Mouse (Mus musculus): ENCODE data around the gene Fam193b.

Gene Fam193b

DNA sequence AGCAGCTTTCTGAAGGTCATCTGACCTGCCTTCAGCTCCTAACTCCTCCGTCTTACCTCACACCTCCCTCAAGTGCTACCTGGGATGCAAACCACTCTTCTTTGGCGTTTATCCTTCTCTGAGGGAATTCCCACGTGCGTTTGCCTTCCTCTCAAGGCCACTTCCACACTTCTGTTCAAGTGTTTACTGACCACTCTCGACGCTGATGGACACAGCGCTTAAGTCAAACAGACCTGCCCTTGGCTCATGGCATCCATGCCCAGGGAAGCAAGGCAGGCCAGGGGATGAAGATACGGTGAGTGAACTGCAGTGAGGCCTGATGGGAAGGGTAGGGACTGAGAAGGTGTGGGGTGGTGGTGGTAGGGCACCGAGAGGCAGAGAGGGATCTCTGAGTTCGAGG, 70.3 kb downstream of the Fam193b start:
- DNase-seq (ENCODE audit: low read depth, low spot score), result no peak

DNA sequence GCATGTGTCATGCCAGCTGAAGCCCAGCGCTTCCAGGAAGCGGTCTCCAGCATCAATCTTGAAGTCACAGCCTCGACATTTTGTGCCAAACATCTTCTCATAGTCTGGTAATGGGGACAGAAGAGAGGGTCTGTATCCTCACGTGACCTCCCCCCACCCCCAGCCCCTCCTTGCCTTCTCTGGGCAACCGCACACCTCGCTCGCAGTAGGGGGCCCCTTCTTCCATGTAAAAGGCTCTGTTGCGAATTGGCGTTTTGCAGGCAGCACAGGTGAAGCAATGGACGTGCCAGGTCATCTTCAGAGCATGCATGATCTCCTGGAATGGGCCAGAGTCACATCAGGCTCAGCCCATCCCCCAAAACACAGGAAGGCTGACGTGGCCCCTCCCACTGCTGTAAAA, 72.0 kb downstream of the Fam193b start:
- DNase-seq (ENCODE audit: low read depth, low spot score), result no peak

DNA sequence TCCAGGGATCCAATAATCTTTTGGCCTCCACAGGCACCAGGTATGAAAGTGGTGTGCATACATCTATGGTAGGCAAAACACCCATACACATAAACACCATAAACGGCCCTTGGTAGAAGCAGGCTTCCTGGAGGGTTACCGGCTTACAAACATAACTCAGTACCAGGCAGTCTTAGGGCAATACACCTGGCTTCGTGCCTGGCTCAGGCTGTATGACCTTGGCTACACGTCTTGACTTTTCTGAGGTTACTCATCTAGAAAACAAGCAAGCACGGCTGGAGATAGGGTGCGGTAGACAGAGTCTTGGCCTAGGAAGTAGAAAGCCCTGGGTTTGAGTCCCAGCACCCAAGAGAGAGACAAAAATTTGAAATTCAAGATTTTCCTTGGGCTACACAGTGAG, 74.3 kb downstream of the Fam193b start:
- DNase-seq (ENCODE audit: low read depth, low spot score), result no peak

DNA sequence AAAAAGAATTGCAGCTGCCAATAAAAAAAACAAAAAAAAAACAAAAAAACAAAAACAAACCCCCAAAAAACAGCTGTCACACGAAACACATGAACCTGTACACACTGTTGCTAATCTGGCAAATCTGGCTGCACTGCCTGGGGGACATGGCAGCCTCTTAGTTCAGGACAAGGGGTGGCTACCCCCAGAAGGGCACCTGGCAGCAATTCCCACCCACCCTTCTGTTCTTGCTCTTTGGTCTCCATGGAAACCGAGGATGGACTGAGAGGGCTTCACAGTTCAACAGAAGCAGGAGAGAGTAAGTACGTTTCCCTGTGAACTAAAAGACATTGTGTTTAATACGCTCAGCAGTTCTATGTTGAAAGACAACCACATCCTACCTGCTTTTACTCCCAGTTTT, 75.2 kb downstream of the Fam193b start:
- no peak for DNase-seq (ENCODE audit: low read depth, low spot score)

DNA sequence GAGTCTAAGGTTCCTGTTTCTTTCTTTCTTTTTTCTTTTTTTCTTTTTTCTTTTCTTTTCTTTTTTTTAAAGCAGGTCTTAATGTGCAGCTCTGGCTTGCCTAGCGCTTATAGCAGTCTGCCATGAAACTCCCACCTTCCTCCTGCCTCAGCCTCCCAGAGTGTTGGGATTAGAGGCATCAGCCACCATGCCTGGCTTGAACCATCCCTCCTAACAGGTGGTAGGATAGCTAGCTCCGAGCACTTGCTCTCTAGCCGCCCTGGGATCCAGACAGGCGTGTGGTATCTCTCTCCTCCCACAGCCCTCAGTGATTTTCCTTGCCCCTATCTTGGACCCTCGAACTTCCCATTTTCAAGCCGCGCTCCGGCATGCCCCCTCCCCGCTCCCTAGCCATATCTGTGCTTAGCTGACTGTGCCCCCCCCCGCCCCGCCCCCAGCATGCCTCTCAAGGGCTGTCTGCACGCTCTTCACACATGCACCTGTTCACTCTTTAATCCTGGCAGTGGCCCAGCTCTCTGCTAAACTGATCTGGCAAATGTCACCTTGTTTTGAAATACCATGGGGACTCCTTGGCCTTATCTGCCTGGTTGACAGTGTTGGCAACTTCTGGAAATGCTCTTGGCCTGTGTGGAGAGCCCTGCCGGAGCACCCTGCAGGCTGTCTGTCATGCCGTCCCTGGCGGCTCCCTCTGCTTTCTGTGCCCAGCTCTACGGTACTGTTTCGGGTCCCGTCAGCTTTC, 75.9 kb downstream of the Fam193b start:
- no peak for DNase-seq (ENCODE audit: low read depth, low spot score)

DNA sequence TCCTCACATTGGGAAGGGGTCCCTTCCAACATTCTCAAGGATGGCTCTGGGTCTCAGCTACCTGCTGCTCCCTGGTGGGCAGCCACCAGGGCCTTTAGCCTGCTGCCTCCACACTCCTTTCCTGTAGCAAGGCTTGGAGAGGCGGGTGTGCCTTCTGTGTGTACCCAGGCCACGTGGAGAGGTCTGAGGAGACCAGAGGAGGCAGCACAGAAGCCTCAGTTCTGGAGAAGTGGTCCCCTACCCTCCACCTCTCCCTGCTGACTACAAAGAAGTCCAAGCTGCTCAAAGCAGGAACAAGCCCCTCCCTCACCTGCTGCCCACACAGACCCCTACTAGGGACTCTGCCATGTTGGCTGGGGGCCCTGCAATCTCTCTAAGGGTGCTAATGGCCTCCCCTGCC, 76.7 kb downstream of the Fam193b start:
- no peak for DNase-seq (ENCODE audit: low read depth, low spot score)

Measured in CD4-positive, CD25-positive, alpha-beta regulatory T cell, adult 2 months (primary cell).